Mouse (Mus musculus) MEL (cell line): ENCODE data around the gene Gpr45. TPM values are rescaled to one million over a fixed set of nuclear protein-coding genes. Genes with fewer than 3 reads are reported as not detected.

Experiments used
- DNase-seq: peaks from one replicate; pipeline ENCODE4 v3.0.0; 2011; ENCODE audit warnings: low read depth, low spot score
- H3K27ac ChIP-seq: 2 replicates; pipeline ENCODE4 v1.5.1; 2012; ENCODE audit warnings: low read depth, mild to moderate bottlenecking, control low read depth, low read length, moderate library complexity; ENCODE audit not compliant: control insufficient read depth
- H3K27me3 ChIP-seq, 2 experiments: fragments of 150-350 bp in 1 of 2; sonication (generic) in 1 of 2; 2 replicates each; pipeline ENCODE4 v1.6.1; 2012; ENCODE audit warnings: low read length in 2 of 2, mild to moderate bottlenecking in 2 of 2, improper control_type of control experiment in 1 of 2, moderate library complexity in 1 of 2; ENCODE audit not compliant: insufficient read depth in 2 of 2, control insufficient read depth in 1 of 2
- H3K36me3 ChIP-seq, 2 experiments: 2 replicates each; pipeline ENCODE4 v1.6.1; 2012 to 2014; ENCODE audit warnings: low read length in 2 of 2, improper control_type of control experiment in 1 of 2, inconsistent platforms in 1 of 2, mild to moderate bottlenecking in 1 of 2; ENCODE audit not compliant: insufficient read depth in 2 of 2, control insufficient read depth in 1 of 2
- H3K4me1 ChIP-seq, 2 experiments: fragments of 150-350 bp in 1 of 2; sonication (generic) in 1 of 2; 2 replicates each; pipeline ENCODE4 v1.6.1; 2012; ENCODE audit warnings: low read length in 2 of 2, improper control_type of control experiment in 1 of 2, mild to moderate bottlenecking in 1 of 2; ENCODE audit not compliant: insufficient read depth in 2 of 2, control insufficient read depth in 1 of 2
- H3K4me3 ChIP-seq, 2 experiments: fragments of 150-350 bp in 1 of 2; sonication (generic) in 1 of 2; 2 replicates each; pipeline ENCODE4 v1.5.1; 2012; ENCODE audit warnings: low read depth in 2 of 2, low read length in 2 of 2, mild to moderate bottlenecking in 2 of 2, moderate library complexity in 2 of 2, control low read depth in 1 of 2, improper control_type of control experiment in 1 of 2; ENCODE audit not compliant: control insufficient read depth in 1 of 2, insufficient read depth in 1 of 2
- H3K79me2 ChIP-seq: 2 replicates; pipeline ENCODE4 v1.6.1; 2012; ENCODE audit warnings: mild to moderate bottlenecking, low read length, moderate library complexity; ENCODE audit not compliant: control insufficient read depth, poor library complexity, insufficient read depth
- H3K9ac ChIP-seq: 2 replicates; pipeline ENCODE4 v1.6.1; 2012; ENCODE audit warnings: low read depth, mild to moderate bottlenecking, control low read depth, low read length, moderate library complexity; ENCODE audit not compliant: control insufficient read depth, poor library complexity, severe bottlenecking
- H3K9me3 ChIP-seq: fragments of 150-350 bp; sonication (generic); replicated peaks from 2 replicates; pipeline ENCODE4 v1.6.1; 2012; ENCODE audit warnings: mild to moderate bottlenecking, low read length, improper control_type of control experiment, moderate library complexity; ENCODE audit not compliant: insufficient read depth
- BHLHE40 ChIP-seq: IDR thresholded peaks from 2 replicates; pipeline ENCODE4 v1.6.1; 2012; ENCODE audit warnings: low read depth, mild to moderate bottlenecking, inconsistent platforms, low read length, improper control_type of control experiment, borderline replicate concordance
- CHD1 ChIP-seq: IDR thresholded peaks from 2 replicates; pipeline ENCODE4 v1.6.1; 2012; ENCODE audit warnings: low read depth, mild to moderate bottlenecking, inconsistent platforms, low read length, improper control_type of control experiment
- CHD2 ChIP-seq: IDR thresholded peaks from 2 replicates; pipeline ENCODE4 v1.6.1; 2011; ENCODE audit warnings: low read length, improper control_type of control experiment
- CTCF ChIP-seq, 3 experiments: IDR thresholded peaks in 2 of 3; conservative IDR thresholded peaks in 1 of 3; 2 replicates each; pipeline ENCODE4 v1.5.1; 2011 to 2012; ENCODE audit warnings: low read length in 3 of 3, low read depth in 2 of 3, mild to moderate bottlenecking in 2 of 3, improper control_type of control experiment in 1 of 3, inconsistent platforms in 1 of 3, mixed read lengths in 1 of 3, moderate library complexity in 1 of 3; ENCODE audit not compliant: control insufficient read depth in 1 of 3, insufficient read depth in 1 of 3, poor library complexity in 1 of 3, severe bottlenecking in 1 of 3
- E2F4 ChIP-seq: IDR thresholded peaks from 2 replicates; pipeline ENCODE4 v1.6.1; 2011; ENCODE audit warnings: low read depth, low read length, improper control_type of control experiment, borderline replicate concordance
- ELF1 ChIP-seq: IDR thresholded peaks from 2 replicates; pipeline ENCODE4 v1.6.1; 2014; ENCODE audit warnings: low read depth, mild to moderate bottlenecking, inconsistent platforms, low read length, improper control_type of control experiment, moderate library complexity
- ETS1 ChIP-seq: IDR thresholded peaks from 2 replicates; pipeline ENCODE4 v1.6.1; 2012; ENCODE audit warnings: low read depth, mild to moderate bottlenecking, inconsistent platforms, low read length, improper control_type of control experiment, moderate library complexity
- GABPA ChIP-seq: IDR thresholded peaks from 2 replicates; pipeline ENCODE4 v1.6.1; 2012; ENCODE audit warnings: low read depth, mild to moderate bottlenecking, inconsistent platforms, low read length, improper control_type of control experiment, moderate library complexity
- GATA1 ChIP-seq: IDR thresholded peaks from 2 replicates; pipeline ENCODE4 v1.6.1; 2011; ENCODE audit warnings: low read depth, low read length, improper control_type of control experiment
- KAT2A ChIP-seq: conservative IDR thresholded peaks from 2 replicates; pipeline ENCODE4 v1.6.1; 2012; ENCODE audit warnings: low read depth, low read length, improper control_type of control experiment, inconsistent platforms
- MAFK ChIP-seq: IDR thresholded peaks from 2 replicates; pipeline ENCODE4 v1.6.1; 2011; ENCODE audit warnings: low read depth, mild to moderate bottlenecking, low read length, improper control_type of control experiment, borderline replicate concordance
- MEF2A ChIP-seq: IDR thresholded peaks from 2 replicates; pipeline ENCODE4 v1.6.1; 2014; ENCODE audit warnings: low read depth, mild to moderate bottlenecking, inconsistent platforms, low read length, improper control_type of control experiment; ENCODE audit not compliant: poor library complexity, insufficient replicate concordance, severe bottlenecking; ENCODE audit errors: extremely low read depth
- MXI1 ChIP-seq: IDR thresholded peaks from 2 replicates; pipeline ENCODE4 v1.6.1; 2011; ENCODE audit warnings: mild to moderate bottlenecking, low read depth, low read length, improper control_type of control experiment
- MYC ChIP-seq: IDR thresholded peaks from 2 replicates; pipeline ENCODE4 v1.6.1; 2011; ENCODE audit warnings: low read depth, mild to moderate bottlenecking, low read length, improper control_type of control experiment, moderate library complexity
- NELFE ChIP-seq: IDR thresholded peaks from 2 replicates; pipeline ENCODE4 v1.6.1; 2011; ENCODE audit warnings: low read depth, low read length, improper control_type of control experiment
- POLR2A ChIP-seq, 2 experiments: IDR thresholded peaks; 2 replicates each; pipeline ENCODE4 v1.6.1; 2011 to 2012; ENCODE audit warnings: low read length in 2 of 2, mild to moderate bottlenecking in 2 of 2, control low read depth in 1 of 2, improper control_type of control experiment in 1 of 2, low read depth in 1 of 2, moderate library complexity in 1 of 2; ENCODE audit not compliant: control insufficient read depth in 1 of 2, insufficient read depth in 1 of 2, poor library complexity in 1 of 2
- POLR2AphosphoS2 ChIP-seq: IDR thresholded peaks from 2 replicates; pipeline ENCODE4 v1.6.1; 2011; ENCODE audit warnings: low read length, improper control_type of control experiment
- POLR2AphosphoS5 ChIP-seq: IDR thresholded peaks from 2 replicates; pipeline ENCODE4 v1.6.1; 2012; ENCODE audit warnings: low read depth, borderline replicate concordance, mild to moderate bottlenecking, inconsistent platforms, low read length, moderate library complexity, mixed read lengths
- RCOR1 ChIP-seq: IDR thresholded peaks from 2 replicates; pipeline ENCODE4 v1.6.1; 2012; ENCODE audit warnings: low read depth, mild to moderate bottlenecking, inconsistent platforms, low read length, improper control_type of control experiment
- SIN3A ChIP-seq: IDR thresholded peaks from 2 replicates; pipeline ENCODE4 v1.6.1; 2012; ENCODE audit warnings: low read length, improper control_type of control experiment, inconsistent platforms
- SMC3 ChIP-seq: IDR thresholded peaks from 2 replicates; pipeline ENCODE4 v1.6.1; 2011; ENCODE audit warnings: low read depth, low read length, improper control_type of control experiment
- TAL1 ChIP-seq: IDR thresholded peaks from 2 replicates; pipeline ENCODE4 v1.6.1; 2012; ENCODE audit warnings: mild to moderate bottlenecking, inconsistent platforms, low read length, moderate library complexity, mixed read lengths
- TBP ChIP-seq: IDR thresholded peaks from 2 replicates; pipeline ENCODE4 v1.8.0; 2011; ENCODE audit warnings: low read depth, low read length, improper control_type of control experiment
- TCF12 ChIP-seq: IDR thresholded peaks from 2 replicates; pipeline ENCODE4 v1.6.1; 2014; ENCODE audit warnings: low read depth, mild to moderate bottlenecking, inconsistent platforms, low read length, improper control_type of control experiment, moderate library complexity
- UBTF ChIP-seq: IDR thresholded peaks from 2 replicates; pipeline ENCODE4 v1.6.1; 2012; ENCODE audit warnings: low read depth, mild to moderate bottlenecking, inconsistent platforms, low read length, improper control_type of control experiment, moderate library complexity, borderline replicate concordance; ENCODE audit not compliant: insufficient read depth
- USF1 ChIP-seq: IDR thresholded peaks from 2 replicates; pipeline ENCODE4 v1.6.1; 2014; ENCODE audit warnings: low read depth, mild to moderate bottlenecking, inconsistent platforms, low read length, improper control_type of control experiment, moderate library complexity
- USF2 ChIP-seq, 2 experiments: IDR thresholded peaks; 2 replicates each; pipeline ENCODE4 v1.6.1; 2011 to 2012; ENCODE audit warnings: improper control_type of control experiment in 2 of 2, low read length in 2 of 2, borderline replicate concordance in 1 of 2, inconsistent platforms in 1 of 2, low read depth in 1 of 2, mild to moderate bottlenecking in 1 of 2; ENCODE audit not compliant: insufficient read depth in 1 of 2
- ZC3H11A ChIP-seq: IDR thresholded peaks from 2 replicates; pipeline ENCODE4 v1.6.1; 2012; ENCODE audit warnings: low read depth, mild to moderate bottlenecking, inconsistent platforms, low read length, improper control_type of control experiment
- ZKSCAN1 ChIP-seq: IDR thresholded peaks from 2 replicates; pipeline ENCODE4 v1.6.1; 2012; ENCODE audit warnings: low read depth, mild to moderate bottlenecking, inconsistent platforms, low read length, improper control_type of control experiment, moderate library complexity
- ZMIZ1 ChIP-seq: IDR thresholded peaks from 2 replicates; pipeline ENCODE4 v1.6.1; 2012; ENCODE audit warnings: low read depth, mild to moderate bottlenecking, inconsistent platforms, low read length, improper control_type of control experiment, moderate library complexity
- ZNF384 ChIP-seq: IDR thresholded peaks from 2 replicates; pipeline ENCODE4 v1.6.1; 2012; ENCODE audit warnings: low read depth, mild to moderate bottlenecking, inconsistent platforms, low read length, improper control_type of control experiment
- polyA plus RNA-seq, 2 experiments: library from polyadenylated mRNA; stranded (reverse) in 1 of 2; unstranded in 1 of 2; fragments of >175 nt in 1 of 2; fragments of >200 nt in 1 of 2; gene quantifications; 2 replicates each; pipeline versions ENCODE4 v1.2.1 to v1.2.4; 2012; ENCODE audit warnings: low replicate concordance in 2 of 2, low read depth in 1 of 2; ENCODE audit not compliant: insufficient read length in 2 of 2, insufficient read depth in 1 of 2, missing spikeins in 1 of 2
- total RNA-seq: library from RNA; depleted of rRNA; stranded (reverse); fragments of 300-350 nt; gene quantifications from 2 replicates; pipeline ENCODE4 v1.2.3, GENCODE M21; 2012

The Gpr45 gene
- total and polyA plus RNA-seq, 3 experiments: not detected

- Histone ChIP-seq H3K9me3 (no peaks in the 10 kb centered on the region), H3K36me3 (peaks cover 2 to 24% of the 10 kb centered on the region in 2 experiments)
- TF ChIP-seq TBP (no peak), GABPA (no peak), UBTF (no peak), ZC3H11A (no peak)
Measured at GRCm38 (mm10) chr1:43074791-43075190, 122.1 kb downstream of the Gpr45 start.

DNA sequence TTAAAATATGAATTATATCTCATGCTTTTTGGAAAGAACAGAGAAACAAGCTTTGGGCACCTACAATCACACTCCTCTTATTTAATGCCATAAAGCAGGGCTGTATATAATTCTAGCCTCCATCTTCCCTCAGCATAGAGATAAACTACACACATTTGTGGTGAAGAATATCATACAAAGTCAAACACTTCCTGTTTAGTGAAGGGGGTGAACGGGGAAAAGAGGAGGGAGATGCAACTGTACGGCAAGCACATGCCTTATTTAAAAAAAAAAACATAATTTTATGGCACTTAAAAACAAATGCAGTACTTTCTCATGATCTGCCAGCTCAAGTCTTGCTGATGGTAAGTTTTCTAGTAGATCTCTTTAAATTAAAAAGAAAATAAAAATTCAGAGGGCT, 125.5 kb downstream of the Gpr45 start:
- 0 out of 2 replicates have a peak overlapping the region, but pooled peaks have one; percentile 3 for H3K9ac ChIP-seq
- peak; percentile 59 for DNase-seq
- H3K36me3 ChIP-seq: peaks cover 2 to 16% of the 10 kb centered on the region in 2 experiments
- peaks cover 6% of the 10 kb centered on the region; the same call in 1 of the 2 replicates for H3K79me2 ChIP-seq
- no peaks in the 10 kb centered on the region for H3K9me3 ChIP-seq
- H3K27me3 ChIP-seq: no peaks in the 10 kb centered on the region
- peaks cover 9 to 16% of the 10 kb centered on the region in 2 experiments for H3K4me1 ChIP-seq
- peak overlapping the region; percentile 29 for H3K27ac ChIP-seq
- H3K4me3 ChIP-seq: no peak overlapping the region
- TF ChIP-seq MXI1 (peak; percentile 37; the same call in 1 of the 2 replicates), SMC3 (no peak), USF2 (IDR thresholded peaks at IDR 0.05; ENCODE audit: borderline replicate concordance in 1 of 2, insufficient read depth in 1 of 2, low read depth in 1 of 2, low read length in 2 of 2) (no peak), KAT2A (no peak), SIN3A (no peak), ZMIZ1 (no peak), RCOR1 (no peak), CHD1 (no peak), ZKSCAN1 (no peak), GATA1 (0 out of 2 replicates have a peak, but pooled peaks have one; percentile 17), POLR2AphosphoS5 (no peak), NELFE (no peak), MEF2A (no peak), ZNF384 (peak; percentile 63; the same call in 1 of the 2 replicates), POLR2A (IDR thresholded peaks at IDR 0.05; ENCODE audit: control insufficient read depth in 1 of 2, insufficient read depth in 1 of 2, low read depth in 1 of 2, low read length in 2 of 2, poor library complexity in 1 of 2) (no peak), ZC3H11A (no peak), UBTF (no peak), GABPA (no peak), TAL1 (no peak), POLR2AphosphoS2 (no peak), BHLHE40 (no peak), ELF1 (peak; percentile 58; the same call in 1 of the 2 replicates), CTCF (IDR thresholded peaks at IDR 0.05 in 2 of 3, conservative IDR thresholded peaks at IDR 0.05 in 1 of 3; ENCODE audit: control insufficient read depth in 1 of 3, insufficient read depth in 1 of 3, low read depth in 2 of 3, low read length in 3 of 3, poor library complexity in 1 of 3, severe bottlenecking in 1 of 3) (no peak), CHD2 (no peak), TCF12 (no peak), MYC (peak; percentile 80; the same call in 1 of the 2 replicates), E2F4 (no peak), USF1 (no peak), ETS1 (0 out of 2 replicates have a peak, but pooled peaks have one; percentile 17), MAFK (no peak)

More at GRCm38 (mm10) chr1:43074791-43075190, 122.1 kb downstream of the Gpr45 start:
- Histone ChIP-seq H3K27me3 (no peaks in the 10 kb centered on the region), H3K9ac (no peak overlapping the region), H3K4me3 (no peak overlapping the region), H3K79me2 (0 out of 2 replicates have a peak, but pooled peaks cover 2% of the 10 kb centered on the region), H3K27ac (no peak overlapping the region), H3K4me1 (peaks cover 18 to 22% of the 10 kb centered on the region in 2 experiments)
- DNase-seq: no peak
